Mouse (Mus musculus): ENCODE data around the gene Mief1.

Mief1 gene

GRCm38 (mm10) chr15:80233733-80234509, at the start of gene Mief1:
TSS of gene Mief1 (plus strand) at chr15:80234018.
- DNase-seq: peak; percentile 99

- no peak for DNase-seq
These were observed 44.9 kb upstream of the Mief1 start for GRCm38 (mm10) chr15:80188927-80189326.

- no peak for DNase-seq
These were observed 43.7 kb upstream of the Mief1 start for GRCm38 (mm10) chr15:80190075-80190474.

GRCm38 (mm10) chr15:80191585-80192245, 42.1 kb upstream of the Mief1 start:
- DNase-seq: no peak

GRCm38 (mm10) chr15:80192246-80192585, 41.6 kb upstream of the Mief1 start:
- no peak for DNase-seq

GRCm38 (mm10) chr15:80192847-80193246, 41.0 kb upstream of the Mief1 start:
- no peak for DNase-seq

- DNase-seq: no peak
These were observed 34.3 kb upstream of the Mief1 start for GRCm38 (mm10) chr15:80199556-80199955.

GRCm38 (mm10) chr15:80202111-80202775, 31.6 kb upstream of the Mief1 start:
- DNase-seq: no peak

- DNase-seq: peak; percentile 20
These were observed 30.4 kb upstream of the Mief1 start for GRCm38 (mm10) chr15:80203406-80203805.

- DNase-seq: no peak
These were observed 27.7 kb upstream of the Mief1 start for GRCm38 (mm10) chr15:80206057-80206565.

- no peak for DNase-seq
These were observed 25.4 kb upstream of the Mief1 start for GRCm38 (mm10) chr15:80208446-80208845.

GRCm38 (mm10) chr15:80213688-80214087, 20.1 kb upstream of the Mief1 start:
- DNase-seq: no peak

GRCm38 (mm10) chr15:80215716-80216479, 17.9 kb upstream of the Mief1 start:
- DNase-seq: peak; percentile 51

- no peak for DNase-seq
These were observed 17.4 kb upstream of the Mief1 start for GRCm38 (mm10) chr15:80216480-80216820.

GRCm38 (mm10) chr15:80217476-80217875, 16.3 kb upstream of the Mief1 start:
- no peak for DNase-seq

- peak; percentile 39 for DNase-seq
These were observed 14.6 kb upstream of the Mief1 start for GRCm38 (mm10) chr15:80219211-80219610.

- DNase-seq: no peak
These were observed 13.8 kb upstream of the Mief1 start for GRCm38 (mm10) chr15:80219705-80220657.

- DNase-seq: no peak
These were observed 12.8 kb upstream of the Mief1 start for GRCm38 (mm10) chr15:80221031-80221430.

GRCm38 (mm10) chr15:80223751-80224150, 10.1 kb upstream of the Mief1 start:
- DNase-seq: no peak

- peak; percentile 86 for DNase-seq
These were observed 8.6 kb upstream of the Mief1 start for GRCm38 (mm10) chr15:80225208-80225607.

- DNase-seq: peak; percentile 79
These were observed 8.0 kb upstream of the Mief1 start for GRCm38 (mm10) chr15:80225796-80226195.
